Mouse (Mus musculus) naive thymus-derived CD4-positive, alpha-beta T cell, adult 2 months (primary cell): ENCODE results near the gene Gm20388.

Experiments used
- DNase-seq: peaks from one replicate; pipeline ENCODE4 v3.0.0-alpha.2; 2011; ENCODE audit warnings: low read depth

Gm20388 gene

DNA sequence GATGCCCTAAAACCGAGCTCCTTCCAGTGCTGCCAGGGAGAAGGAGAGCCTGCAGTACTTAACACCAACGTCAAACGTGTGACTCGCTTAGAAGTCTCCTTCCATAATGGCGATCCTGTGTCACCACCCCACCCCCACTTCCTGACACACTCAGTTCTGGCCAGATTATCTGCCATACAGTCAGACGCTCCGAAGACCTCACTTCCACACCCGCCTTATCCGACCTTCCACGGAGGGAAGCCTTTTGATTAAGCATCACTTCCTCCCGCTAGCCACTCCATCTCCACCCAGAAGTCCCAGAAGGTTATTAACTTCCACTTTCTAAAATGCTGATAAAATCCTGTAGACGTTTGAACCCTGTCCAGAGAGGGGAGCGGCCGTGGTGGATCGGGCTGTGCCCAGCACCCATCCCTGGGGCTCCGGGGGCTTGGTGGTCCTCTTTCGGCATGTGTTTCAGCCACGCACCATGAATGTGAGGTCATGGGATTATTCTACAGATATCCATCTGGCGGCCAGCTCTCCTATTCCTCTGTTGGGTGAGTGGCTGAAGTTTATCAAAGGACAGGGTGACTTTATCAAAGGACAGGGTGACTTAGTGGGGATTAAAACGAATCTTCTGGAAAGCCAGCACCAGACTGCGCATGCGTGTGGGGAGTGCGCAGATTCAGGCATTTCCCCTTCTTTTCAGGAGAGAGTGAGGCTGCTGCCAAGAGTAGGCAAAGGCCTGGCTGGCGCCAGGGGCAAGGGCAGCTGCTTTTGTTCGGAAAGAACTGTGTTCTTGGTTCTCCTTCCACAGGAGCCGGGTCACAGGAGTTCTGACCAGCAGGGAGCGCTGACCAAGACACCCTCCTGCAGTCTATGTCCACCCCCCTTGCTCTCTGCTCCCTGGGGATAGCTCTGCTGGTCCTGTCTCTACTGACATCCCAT, 1260.2 kb downstream of the Gm20388 start:
- DNase-seq = no peak

DNA sequence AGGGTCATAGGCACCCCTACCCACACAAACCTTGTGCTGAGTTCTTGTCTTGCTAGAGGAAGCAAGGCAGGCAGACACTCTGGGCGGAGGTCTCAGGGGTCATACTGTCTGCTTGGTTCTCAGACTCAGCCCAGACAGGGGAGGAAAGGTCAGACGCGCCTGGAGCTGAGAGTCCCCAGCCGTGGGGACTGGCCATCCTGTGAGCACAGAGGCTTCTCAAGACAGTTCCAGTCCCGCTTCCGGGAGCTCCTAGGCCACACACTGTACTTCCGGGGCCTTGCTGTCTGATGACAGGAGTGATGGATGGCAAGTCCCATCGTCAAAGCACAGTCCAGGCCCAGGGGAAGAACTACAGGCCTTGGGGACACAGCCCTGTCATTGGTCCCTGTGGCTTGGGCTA, 1261.9 kb downstream of the Gm20388 start:
- DNase-seq = no peak

DNA sequence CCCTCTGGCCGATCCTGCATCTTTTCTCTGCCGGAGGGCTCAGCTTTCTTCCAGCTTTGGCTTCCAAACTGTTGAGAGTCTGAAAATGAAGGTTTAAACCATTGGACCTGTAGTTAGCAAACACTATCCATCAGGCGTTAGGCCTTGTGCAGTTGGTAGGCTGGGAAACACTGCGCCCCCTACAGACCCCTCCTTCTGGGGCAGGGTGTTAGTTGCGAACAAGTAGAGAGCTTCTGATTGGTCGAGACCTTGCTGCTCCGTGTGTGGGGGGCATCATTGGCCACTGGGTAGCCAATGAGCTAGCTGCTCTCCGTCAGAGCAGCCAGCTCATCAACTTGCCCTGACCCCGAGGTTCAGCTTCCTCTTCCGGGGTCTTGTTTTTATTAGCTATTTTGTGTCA, 1263.5 kb downstream of the Gm20388 start:
- no peak for DNase-seq

DNA sequence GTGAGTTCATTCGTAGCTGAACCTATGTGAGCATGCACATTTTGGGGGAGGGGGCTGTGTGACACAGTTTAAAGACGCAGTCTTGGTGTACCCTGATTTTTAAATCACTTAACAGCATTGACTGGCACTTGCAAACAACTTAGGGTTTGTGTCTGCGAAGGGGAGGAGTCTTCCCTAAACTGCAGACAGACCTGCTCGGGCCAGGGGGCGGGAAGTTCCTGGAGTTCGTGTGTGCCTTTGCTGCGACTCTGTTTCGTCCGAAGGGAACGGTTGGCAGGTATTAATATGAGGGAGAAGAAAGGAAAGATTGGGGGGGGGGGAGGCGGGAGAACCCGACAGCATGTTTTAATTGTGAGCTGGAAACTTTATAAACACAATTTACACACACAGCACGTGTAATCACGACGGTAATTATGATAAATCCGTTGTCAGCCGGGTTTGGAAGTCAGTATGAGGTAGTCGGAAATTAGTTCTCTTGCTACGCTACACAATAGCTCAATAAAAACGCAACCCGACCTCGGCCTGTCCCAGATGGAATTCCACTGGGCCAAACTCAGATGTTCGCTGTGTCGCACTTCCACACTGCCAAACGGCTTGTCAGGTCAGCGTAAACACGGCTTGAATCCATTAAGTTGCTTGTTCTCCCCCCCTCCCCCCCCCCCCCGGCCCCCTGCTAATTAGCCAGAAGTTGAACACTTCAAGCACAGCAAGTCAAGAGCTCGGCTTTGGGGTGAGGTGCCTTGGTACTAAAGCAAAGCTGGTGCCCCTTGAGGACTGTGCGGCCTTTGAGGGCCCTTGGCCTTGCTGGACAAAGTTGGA, 1264.3 kb downstream of the Gm20388 start:
- no peak for DNase-seq

DNA sequence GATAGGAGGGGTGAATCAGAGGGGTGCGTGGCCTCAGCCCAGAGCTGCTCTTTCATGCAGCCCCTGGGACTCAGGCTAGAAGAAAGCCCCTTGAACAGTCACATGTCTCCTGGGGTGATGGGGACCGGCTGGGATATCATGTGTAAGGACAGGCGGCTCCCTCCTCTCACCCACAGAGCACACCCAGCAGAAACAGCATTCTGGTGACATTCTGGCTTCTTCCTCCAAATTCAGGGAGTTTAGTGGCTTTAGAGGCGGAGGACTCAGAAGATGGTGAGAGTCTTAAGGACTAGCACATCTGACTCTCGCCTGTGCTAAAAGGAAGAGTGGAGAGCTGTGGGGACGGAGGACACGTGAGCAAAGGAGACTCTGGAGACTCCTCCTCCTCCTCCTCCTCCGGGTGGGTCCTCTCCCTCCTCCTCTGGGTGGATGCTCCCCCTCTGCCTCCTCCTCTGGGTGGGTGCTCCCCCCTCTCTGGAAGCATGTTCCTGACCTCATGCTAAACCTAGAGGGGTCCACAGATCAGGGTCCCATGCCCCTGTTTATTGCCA, 1265.0 kb downstream of the Gm20388 start:
- DNase-seq = no peak

DNA sequence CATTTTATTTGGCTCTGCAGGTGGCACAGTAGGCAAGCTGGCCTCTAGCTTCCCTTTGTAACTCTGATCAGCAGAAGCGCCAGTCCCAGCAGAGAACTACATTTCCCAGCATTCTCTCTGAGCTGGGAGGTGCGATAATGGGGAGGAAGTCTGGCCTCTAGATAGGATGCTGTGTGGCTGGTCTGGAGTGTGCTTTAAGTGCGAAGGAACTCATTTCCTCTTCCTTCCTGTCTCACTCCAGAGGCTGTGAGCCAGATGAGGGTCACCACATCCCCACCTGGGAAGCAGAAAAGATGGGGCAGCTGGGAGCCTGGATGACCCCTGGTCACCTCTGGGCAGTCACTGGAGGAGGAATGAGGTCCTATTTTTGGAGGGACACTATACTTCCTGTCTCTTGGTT, 1265.7 kb downstream of the Gm20388 start:
- no peak for DNase-seq

DNA sequence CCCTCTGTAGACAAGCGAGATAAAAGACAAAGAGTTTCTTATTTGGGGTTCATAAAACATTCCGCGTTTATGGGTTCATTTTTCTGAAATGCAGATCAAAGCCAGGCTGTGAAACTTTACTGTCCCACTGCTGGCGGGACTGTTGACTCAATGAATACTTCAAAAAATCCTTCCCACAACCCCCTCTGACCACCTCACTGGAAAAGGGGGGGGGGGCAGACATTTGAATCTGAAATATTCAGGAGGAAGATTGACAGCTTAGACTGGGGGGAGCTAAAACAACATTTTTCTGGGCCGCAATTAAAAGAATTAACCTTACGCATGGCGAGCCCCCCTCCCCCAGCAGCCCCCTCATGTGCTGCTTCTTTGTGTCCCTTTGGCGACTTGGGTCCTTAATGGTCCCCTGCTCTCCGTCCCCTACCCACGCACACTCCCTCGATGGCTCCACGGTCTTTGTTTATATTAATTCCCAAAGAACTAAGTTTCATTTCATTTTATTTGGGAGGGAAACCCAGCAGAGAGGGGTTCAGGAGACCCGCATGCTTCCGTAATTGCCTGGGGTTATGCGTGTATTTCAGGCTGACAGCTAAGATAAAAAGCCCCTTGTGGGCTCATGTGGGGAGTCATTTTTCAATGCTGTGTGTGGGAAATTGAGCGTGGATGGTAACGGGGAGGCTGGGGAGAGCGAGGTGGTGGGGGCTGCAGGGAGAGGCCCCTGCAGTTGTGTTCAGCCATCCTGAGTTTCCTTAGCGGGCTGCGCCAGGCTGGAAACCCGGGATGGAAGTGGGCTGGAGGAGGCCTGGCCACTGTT, 1270.0 kb downstream of the Gm20388 start:
- no peak for DNase-seq

DNA sequence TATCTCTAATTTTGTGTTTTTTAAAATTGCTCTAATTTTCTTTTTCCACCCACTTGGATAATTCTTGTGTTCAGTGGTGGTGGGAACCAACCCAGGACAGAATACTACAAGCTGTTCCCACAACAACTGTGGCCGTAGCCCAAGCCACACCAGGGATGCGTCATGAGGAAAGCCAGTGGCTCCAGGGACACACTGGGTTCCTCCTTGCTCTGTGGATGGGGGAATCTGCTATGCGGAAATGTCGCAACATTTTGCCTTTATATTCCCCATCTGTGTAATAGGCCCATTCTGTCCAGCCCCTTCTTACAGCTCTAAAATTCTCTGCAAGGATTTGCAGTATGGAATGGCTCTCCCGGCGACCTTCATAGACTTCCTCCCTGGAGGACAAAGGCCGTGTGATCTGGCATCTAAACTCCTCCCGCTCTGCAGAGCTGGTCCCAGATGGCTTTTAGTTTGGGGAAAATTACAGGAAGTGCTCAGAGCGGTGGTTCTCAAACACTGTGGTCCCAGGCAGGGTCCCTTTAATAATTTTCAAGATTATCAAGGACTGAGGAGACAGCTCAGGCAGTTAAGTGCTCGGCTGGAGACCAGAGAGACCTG, 1270.7 kb downstream of the Gm20388 start:
- no peak for DNase-seq

DNA sequence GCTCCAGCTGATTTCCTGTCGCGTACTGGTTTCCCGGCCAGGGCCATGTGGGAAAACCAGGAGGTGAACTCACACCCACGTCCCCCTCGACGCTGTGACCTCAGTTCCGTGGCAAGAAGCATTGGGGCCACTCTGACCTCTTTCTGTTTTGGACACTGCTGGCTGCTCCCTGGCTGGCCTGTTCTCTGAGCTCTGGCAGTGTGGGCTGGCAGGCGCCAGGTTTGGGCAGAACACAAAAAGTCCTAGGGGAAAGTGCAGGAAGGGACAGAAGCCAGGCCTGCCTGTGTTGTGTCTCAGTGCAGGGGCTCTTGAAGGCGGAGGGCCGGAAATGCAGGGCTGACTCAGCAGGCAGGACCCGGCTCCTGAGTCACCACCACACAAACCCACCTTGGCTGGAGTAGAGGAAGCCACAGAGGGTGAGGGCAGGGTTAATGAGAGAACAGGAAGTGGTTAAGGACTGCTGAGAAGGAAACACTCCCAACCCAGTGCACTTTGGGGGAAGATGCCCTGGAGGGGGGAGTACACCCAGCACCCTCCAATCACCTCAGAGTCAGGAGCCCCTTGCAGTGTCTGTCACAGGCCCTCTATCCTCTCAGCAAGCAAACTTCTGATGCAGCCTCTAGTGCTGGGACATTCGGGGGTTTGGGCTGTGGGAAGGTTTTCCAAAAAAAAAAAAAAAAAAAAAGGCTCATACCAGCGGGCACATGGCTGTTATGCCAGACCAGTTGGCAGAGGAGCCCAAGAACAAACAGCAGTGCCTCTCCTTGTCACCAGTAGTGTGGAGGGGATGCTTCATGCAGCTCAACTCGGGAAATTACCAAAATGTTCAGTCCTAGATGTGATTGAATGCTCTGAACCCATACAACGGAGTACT, 1277.1 kb downstream of the Gm20388 start:
- DNase-seq = no peak

DNA sequence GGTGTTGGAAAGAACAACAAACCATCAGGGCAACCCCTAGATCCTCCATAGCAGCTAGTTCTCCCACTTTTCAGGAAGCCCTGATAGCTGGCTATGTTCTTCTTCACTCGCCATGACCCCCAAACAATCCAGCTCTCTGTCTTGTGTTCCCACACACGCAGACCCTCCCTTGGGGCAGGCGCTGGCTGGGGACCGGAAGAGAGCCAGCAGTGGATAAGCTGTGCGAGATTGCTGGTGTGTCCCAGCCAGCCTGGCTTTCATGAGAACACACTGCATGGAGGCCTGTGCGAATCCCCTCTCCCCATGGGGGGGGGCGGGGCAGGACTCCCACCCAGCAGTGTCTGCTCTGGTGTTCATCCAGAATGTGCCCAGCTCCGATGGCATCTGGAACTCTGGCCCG, 1278.4 kb downstream of the Gm20388 start:
- DNase-seq = no peak

DNA sequence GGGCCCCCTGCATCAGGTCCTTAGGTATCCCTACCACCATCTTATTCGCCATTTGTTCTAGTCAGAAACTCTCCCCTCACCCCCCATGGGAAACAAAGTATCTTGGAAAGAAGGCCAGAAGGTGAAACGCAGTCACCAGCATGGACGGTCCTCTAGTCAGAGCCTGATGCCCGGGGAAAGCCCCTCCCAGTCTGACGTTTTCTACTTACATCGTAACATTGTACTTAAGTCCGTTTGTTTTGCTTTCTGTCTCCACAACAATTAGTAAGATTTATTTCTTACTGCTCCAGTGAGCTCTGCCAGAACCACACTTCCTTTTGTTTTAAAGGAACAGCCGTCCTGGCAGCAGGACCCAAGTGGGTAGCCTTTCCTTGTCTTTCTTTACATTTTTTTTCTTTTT, 1281.8 kb downstream of the Gm20388 start:
- no peak for DNase-seq

DNA sequence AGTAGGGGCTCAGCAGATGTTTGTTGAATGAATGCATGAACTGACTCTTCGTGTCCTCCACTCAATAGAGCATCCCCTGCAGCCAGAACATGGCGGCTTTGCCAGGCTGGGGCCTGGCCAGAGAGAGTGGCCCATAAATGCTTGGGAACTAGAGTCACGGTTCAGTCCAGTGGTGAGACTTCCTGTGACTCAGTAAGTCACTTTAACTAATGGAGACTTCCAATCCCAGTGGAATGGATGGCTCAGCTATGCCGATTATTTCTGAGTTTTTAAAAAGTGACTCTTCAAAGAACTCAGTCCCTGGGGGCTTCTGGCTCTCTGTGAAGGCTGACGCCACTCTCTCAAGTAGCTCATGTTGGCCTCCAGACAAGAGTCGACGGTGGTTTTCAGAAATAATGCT, 1285.3 kb downstream of the Gm20388 start:
- DNase-seq = no peak

DNA sequence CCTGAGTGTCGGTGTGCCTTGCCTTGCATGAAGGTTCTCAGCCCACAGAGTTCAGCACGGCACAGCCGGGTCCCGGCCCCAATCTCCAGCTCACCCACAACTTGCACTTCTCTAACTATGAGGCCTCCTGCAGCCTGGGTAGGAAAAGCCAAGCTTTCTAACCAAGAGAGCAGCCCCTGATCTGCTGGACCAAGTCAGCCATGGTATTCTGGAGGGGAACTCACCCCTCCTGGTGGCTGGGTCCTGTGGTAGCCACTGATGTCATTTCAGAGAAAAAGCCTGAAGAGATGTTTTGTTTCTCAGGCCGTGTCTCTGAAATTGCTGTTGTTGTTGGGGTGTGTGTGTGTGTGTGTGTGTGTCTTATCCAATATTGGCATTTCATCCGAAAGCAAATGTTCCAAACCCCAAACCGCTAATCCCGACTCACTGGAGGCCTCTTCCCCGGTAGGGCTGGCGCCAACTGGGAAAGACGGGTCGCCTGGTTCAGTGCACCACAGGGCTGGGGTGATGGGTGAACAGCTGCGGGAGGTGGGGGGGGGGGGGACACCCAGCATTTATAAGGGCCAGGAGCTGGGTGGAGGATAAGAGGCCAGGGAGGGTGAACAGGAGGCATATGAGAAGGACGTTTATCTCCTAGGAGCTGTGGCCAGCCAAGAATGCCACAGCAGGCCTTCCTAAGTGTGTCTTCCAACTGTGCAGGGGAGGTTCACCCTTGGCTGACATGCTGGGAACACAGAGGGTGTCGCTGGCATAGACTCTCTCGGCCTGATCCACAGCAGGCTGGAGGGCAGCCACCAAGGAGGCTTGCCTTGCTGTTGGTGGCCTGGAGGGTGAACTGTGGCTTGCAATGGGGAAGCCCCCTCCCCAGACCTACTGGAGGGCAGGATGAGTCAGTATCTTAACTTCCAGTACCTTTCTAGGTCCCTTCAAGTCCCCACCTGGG, 1286.4 kb downstream of the Gm20388 start:
- DNase-seq = no peak

DNA sequence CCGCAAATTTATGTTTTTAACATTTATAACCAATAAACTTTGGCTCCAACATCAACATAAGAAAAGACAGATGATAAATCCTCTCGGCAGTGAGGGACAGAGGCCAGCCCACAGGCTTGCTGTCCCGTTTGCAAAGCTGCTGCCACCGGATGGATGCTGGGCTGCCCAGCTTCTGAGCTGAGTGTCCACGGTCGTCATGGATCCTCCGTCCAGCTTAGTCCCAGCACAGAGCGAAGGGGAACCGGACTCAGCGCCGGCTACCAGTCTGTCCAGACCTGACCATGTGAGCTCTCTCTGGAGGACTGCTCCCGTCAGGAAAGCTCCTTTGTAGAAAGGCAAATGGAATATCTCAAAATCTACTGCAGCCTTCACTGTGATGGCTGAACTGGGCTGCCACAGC, 1289.4 kb downstream of the Gm20388 start:
- no peak for DNase-seq

DNA sequence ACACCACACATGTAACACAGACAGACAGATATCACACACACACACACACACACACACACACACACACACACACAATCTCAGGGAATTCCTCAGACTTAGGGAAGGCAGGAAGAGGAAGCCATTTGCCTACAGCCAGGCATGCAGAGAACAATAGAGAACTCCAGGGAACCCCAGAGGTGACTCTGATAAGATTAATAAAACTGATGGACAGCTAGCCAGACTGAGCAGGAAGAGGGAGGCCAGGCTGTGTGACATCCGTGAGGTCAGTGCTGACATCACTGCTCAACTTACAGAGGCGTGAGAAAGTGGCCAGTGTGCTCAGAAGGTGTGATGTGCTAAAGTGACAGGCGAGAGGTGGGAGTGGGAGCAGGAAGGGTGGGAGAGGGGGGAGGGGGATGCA, 1290.3 kb downstream of the Gm20388 start:
- no peak for DNase-seq

DNA sequence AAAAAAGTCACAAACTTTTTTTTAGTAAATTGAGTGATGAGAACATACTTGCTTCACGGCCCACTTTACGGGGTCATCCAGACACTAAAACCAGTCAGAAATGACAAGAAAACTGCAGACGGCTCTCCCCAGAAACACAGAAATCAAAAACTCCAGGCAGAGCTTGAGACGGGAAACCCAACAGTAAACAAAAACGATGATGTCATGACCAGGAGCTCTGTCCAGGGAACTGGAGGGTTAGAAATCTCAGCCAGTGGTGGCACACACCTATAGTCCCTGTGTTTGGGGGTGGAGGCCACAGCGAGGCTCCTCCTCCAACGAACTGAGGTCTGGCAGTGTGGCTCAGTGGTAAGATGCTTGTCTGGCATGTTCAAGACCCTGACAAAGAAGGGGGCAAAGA, 1291.0 kb downstream of the Gm20388 start:
- no peak for DNase-seq

DNA sequence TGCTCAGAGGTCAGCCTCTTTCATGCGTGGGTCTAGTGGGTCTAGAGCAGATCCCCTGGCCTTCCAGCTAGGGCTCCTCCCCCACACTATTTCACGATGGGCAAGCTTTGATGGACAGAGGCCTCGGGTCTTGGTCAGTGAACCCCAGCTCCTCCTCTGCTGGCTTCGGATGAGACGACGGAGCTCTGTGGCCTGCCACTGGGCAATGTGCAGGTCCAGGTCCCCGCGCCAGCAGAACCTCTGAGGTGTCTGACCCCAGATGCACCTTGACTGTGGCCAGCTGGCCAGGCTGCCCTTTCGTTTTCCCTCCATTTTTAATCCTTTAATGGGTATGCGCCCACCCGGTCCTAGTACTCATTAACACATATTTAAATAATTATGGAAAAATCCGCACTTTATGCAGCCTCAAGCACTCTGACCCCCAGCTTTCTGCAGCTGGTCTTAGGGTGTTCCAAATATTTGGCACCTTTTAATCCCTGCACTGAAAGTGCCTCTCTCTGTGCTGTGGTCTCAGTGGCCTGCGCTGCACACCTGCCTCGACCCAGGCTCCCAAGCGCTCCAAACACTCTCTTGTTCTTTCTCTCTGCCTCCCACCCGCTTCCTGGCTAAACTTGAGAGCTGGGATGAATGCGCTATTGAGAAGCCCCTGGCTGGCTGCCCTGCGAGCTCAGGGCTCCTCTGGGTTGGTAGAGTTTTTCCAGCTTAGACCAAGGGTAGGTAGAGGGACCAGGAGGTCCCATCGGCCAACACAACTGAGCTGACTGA, 1293.2 kb downstream of the Gm20388 start:
- DNase-seq = no peak

DNA sequence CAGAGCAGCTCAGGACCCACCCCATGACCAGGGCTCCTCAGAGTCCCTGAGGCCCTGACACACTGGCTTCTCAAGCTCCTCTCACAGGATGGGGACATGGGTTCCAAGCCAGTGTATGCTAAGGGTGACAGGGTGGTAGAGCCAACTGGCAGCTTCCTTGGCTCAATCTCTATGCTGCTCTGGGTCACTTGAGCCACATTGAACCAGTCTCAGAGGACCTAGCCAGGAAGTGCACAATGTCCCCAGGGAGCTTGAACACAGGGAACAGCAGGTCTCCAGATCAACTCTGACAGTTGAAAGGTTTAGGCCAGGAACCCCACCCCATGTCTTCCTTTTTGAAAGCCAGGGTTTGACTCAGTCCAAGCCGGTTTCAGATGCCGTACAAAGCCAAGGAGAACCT, 1296.5 kb downstream of the Gm20388 start:
- DNase-seq = no peak

DNA sequence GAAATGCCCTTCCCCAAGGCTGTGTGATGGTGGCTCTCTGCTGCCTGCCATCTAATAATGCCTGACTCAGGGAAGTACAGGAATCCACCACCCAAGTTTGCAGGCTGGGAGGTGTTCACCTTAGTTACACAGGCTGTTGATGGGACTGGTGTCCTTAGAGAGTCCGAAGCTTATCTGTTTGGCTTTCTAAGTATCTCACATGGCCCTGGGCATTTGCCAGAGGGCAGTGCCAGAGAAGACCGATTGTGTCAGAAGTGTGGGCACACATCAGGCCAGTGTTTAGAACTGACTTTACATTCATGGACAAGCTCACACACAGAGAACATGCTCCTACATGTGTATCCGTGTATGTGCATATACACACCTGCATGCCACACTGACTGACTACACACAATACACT, 1300.0 kb downstream of the Gm20388 start:
- DNase-seq = no peak
